Mouse (Mus musculus) limb, embryonic 14.5 days (tissue): Measurements from ENCODE around the gene Olfr2. TPM values are rescaled to one million over a fixed set of nuclear protein-coding genes. Genes with fewer than 3 reads are reported as not detected.

Experiments
- ATAC-seq: fragments of 200-750 bp; cut with Nextera tagmentation; 2 replicates; pipeline ENCODE4 v1.8.0; 2017; ENCODE audit warnings: low read depth, moderate number of reproducible peaks, moderate TSS enrichment; ENCODE audit not compliant: low FRiP score
- DNase-seq: peaks from one replicate; pipeline ENCODE4 v3.0.0-alpha.2; 2015; ENCODE audit warnings: low spot score
- H3K27ac ChIP-seq: fragments of 300-500 bp; sonication (generic); replicated peaks from 2 replicates; pipeline ENCODE4 v1.5.1; 2014; ENCODE audit warnings: low read depth, mild to moderate bottlenecking, low read length, moderate library complexity, mixed read lengths
- H3K27me3 ChIP-seq: fragments of 300-500 bp; sonication (generic); 2 replicates; pipeline ENCODE4 v1.6.1; 2014; ENCODE audit warnings: low read length, mixed read lengths; ENCODE audit not compliant: control insufficient read depth, insufficient read depth
- H3K36me3 ChIP-seq: fragments of 300-500 bp; sonication (generic); 2 replicates; pipeline ENCODE4 v1.6.1; 2014; ENCODE audit warnings: mild to moderate bottlenecking, low read length, moderate library complexity, mixed read lengths; ENCODE audit not compliant: control insufficient read depth, insufficient read depth
- H3K4me1 ChIP-seq: fragments of 300-500 bp; sonication (generic); 2 replicates; pipeline ENCODE4 v1.6.1; 2014; ENCODE audit warnings: antibody characterized with exemption, low read length, mixed read lengths; ENCODE audit not compliant: control insufficient read depth, insufficient read depth
- H3K4me2 ChIP-seq: fragments of 300-500 bp; sonication (generic); replicated peaks from 2 replicates; pipeline ENCODE4 v1.6.1; 2014; ENCODE audit warnings: low read depth, mild to moderate bottlenecking, low read length, moderate library complexity; ENCODE audit not compliant: severe bottlenecking
- H3K4me3 ChIP-seq: fragments of 300-500 bp; sonication (generic); replicated peaks from 2 replicates; pipeline ENCODE4 v1.5.1; 2014; ENCODE audit warnings: low read length
- H3K9ac ChIP-seq: fragments of 300-500 bp; sonication (generic); 2 replicates; pipeline ENCODE4 v1.6.1; 2014; ENCODE audit warnings: mild to moderate bottlenecking, low read depth, low read length, moderate library complexity; ENCODE audit not compliant: severe bottlenecking
- H3K9me3 ChIP-seq: fragments of 300-500 bp; sonication (generic); 2 replicates; pipeline ENCODE4 v1.6.1; 2016; ENCODE audit warnings: low read length; ENCODE audit not compliant: control insufficient read depth
- POLR2A ChIP-seq: fragments of 200-500 bp; IDR thresholded peaks from 2 replicates; pipeline ENCODE4 v1.8.0; 2012; ENCODE audit warnings: inconsistent platforms, mild to moderate bottlenecking, moderate library complexity, borderline replicate concordance; ENCODE audit not compliant: insufficient read depth, insufficient read length; ENCODE audit errors: extremely low read depth
- WGBS: fragments of 180-500 bp; shearing (Covaris S2); extraction: QIAGEN DNeasy Blood & Tissue Kit; methylation state at CpG from one replicate; pipeline ENCODE4 v1.1.7; 2014; 5-methylcytosine and 5-hydroxymethylcytosine counted together
- polyA plus RNA-seq, 2 experiments: library from polyadenylated mRNA; depleted of rRNA in 1 of 2; stranded (reverse) in 1 of 2; unstranded in 1 of 2; fragments of >200 nt; fragmentation: Nextera tagmentation in 1 of 2; extraction: Ambion mirVana in 1 of 2; gene quantifications; 2 replicates each; pipeline versions ENCODE4 v1.2.1 to v1.2.3; 2012 to 2014

Olfr2 gene
- polyA plus RNA-seq, 2 experiments: not detected

GRCm38 (mm10) chr7:107039934-107040563 is 34.2 kb upstream of the Olfr2 start:
- 56% methylated on average over 2 of the region's 2 CpGs for WGBS
- no peaks in the 10 kb centered on the region for H3K27me3 ChIP-seq
- ATAC-seq: no peak

GRCm38 (mm10) chr7:107030874-107031273 is 25.0 kb upstream of the Olfr2 start, which contains the start of gene Olfr713:
Olfr713 (plus strand) TSS chr7:107031174.
- 91% methylated on average over 1 of the region's 1 CpGs for WGBS
- H3K4me3 ChIP-seq: no peak within 1 kb of the TSS
- TF ChIP-seq POLR2A: no peak
- no peaks in the 10 kb centered on the region for H3K27me3 ChIP-seq
- no peak within 1 kb of the TSS for H3K4me2 ChIP-seq
- no peak for ATAC-seq
- no peaks in the 10 kb centered on the region for H3K4me1 ChIP-seq
- no peaks in the 10 kb centered on the region for H3K36me3 ChIP-seq
- no peak for DNase-seq
- H3K9me3 ChIP-seq: no peaks in the 10 kb centered on the region
- H3K9ac ChIP-seq: no peak within 1 kb of the TSS
- H3K27ac ChIP-seq: no peak within 1 kb of the TSS

More at GRCm38 (mm10) chr7:107039934-107040563, 34.2 kb upstream of the Olfr2 start:
- no peaks in the 10 kb centered on the region for H3K4me1 ChIP-seq
- H3K9me3 ChIP-seq: no peaks in the 10 kb centered on the region
- H3K4me2 ChIP-seq: no peak overlapping the region
- H3K9ac ChIP-seq: no peak overlapping the region
- no peaks in the 10 kb centered on the region for H3K36me3 ChIP-seq
- H3K27ac ChIP-seq: no peak overlapping the region
- DNase-seq: no peak
- H3K4me3 ChIP-seq: no peak overlapping the region
- TF ChIP-seq POLR2A: no peak

- Histone ChIP-seq H3K36me3 (no peaks in the 10 kb centered on the region), H3K27me3 (no peaks in the 10 kb centered on the region), H3K4me2 (no peak overlapping the region), H3K4me1 (no peaks in the 10 kb centered on the region), H3K27ac (no peak overlapping the region), H3K4me3 (no peak overlapping the region), H3K9me3 (no peaks in the 10 kb centered on the region), H3K9ac (no peak overlapping the region)
- ATAC-seq: no peak
- 60% methylated on average over 3 of the region's 3 CpGs for WGBS
- no peak for TF ChIP-seq POLR2A
- DNase-seq: no peak
These were observed 1.7 kb downstream of the Olfr2 start for GRCm38 (mm10) chr7:107004169-107004568.

GRCm38 (mm10) chr7:107000798-107001197 is 5.1 kb downstream of the Olfr2 start:
- Histone ChIP-seq H3K9ac (no peak overlapping the region), H3K27me3 (no peaks in the 10 kb centered on the region), H3K4me3 (no peak overlapping the region), H3K27ac (no peak overlapping the region), H3K36me3 (no peaks in the 10 kb centered on the region), H3K9me3 (no peaks in the 10 kb centered on the region), H3K4me2 (no peak overlapping the region), H3K4me1 (no peaks in the 10 kb centered on the region)
- WGBS: 87% methylated on average over 7 of the region's 7 CpGs
- DNase-seq: no peak
- ATAC-seq: no peak
- no peak for TF ChIP-seq POLR2A

- no peaks in the 10 kb centered on the region for H3K36me3 ChIP-seq
- WGBS: 89% methylated on average over 3 of the region's 3 CpGs
These were observed 20.6 kb downstream of the Olfr2 start for GRCm38 (mm10) chr7:106985236-106985635.

More at GRCm38 (mm10) chr7:106985236-106985635, 20.6 kb downstream of the Olfr2 start:
- ATAC-seq: no peak
- no peak for TF ChIP-seq POLR2A
- Histone ChIP-seq H3K9ac (no peak overlapping the region), H3K9me3 (no peaks in the 10 kb centered on the region), H3K27ac (no peak overlapping the region), H3K4me1 (no peaks in the 10 kb centered on the region), H3K4me2 (no peak overlapping the region), H3K4me3 (no peak overlapping the region), H3K27me3 (no peaks in the 10 kb centered on the region)
- DNase-seq: no peak
